Mouse (Mus musculus) heart, embryonic 10.5 days (tissue): Measurements from ENCODE around the gene Fsd2. TPM values are rescaled to one million over a fixed set of nuclear protein-coding genes. Genes with fewer than 3 reads are reported as not detected.

ENCODE experiments used
- DNase-seq: peaks from one replicate; pipeline ENCODE4 v3.0.0-alpha.2; 2017; ENCODE audit warnings: low spot score
- H3K27ac ChIP-seq: fragments of 300-500 bp; sonication (generic); 2 replicates; pipeline ENCODE4 v1.5.1; 2016; ENCODE audit warnings: mild to moderate bottlenecking
- H3K27me3 ChIP-seq: fragments of 300-500 bp; sonication (generic); 2 replicates; pipeline ENCODE4 v1.6.1; 2016; ENCODE audit warnings: mild to moderate bottlenecking; ENCODE audit not compliant: poor library complexity, insufficient read depth, severe bottlenecking
- H3K36me3 ChIP-seq: fragments of 300-500 bp; sonication (generic); 2 replicates; pipeline ENCODE4 v1.6.1; 2016; ENCODE audit warnings: mild to moderate bottlenecking, moderate library complexity
- H3K4me1 ChIP-seq: fragments of 300-500 bp; sonication (generic); 2 replicates; pipeline ENCODE4 v1.6.1; 2016; ENCODE audit warnings: mild to moderate bottlenecking
- H3K4me3 ChIP-seq: fragments of 300-500 bp; sonication (generic); 2 replicates; pipeline ENCODE4 v1.5.1; 2016; ENCODE audit warnings: mild to moderate bottlenecking, moderate library complexity
- H3K9me3 ChIP-seq: fragments of 300-500 bp; sonication (generic); 2 replicates; pipeline ENCODE4 v1.6.1; 2016; ENCODE audit warnings: mild to moderate bottlenecking, moderate library complexity
- WGBS: fragments of 180-500 bp; shearing (Covaris S2); methylation state at CpG from one replicate; pipeline ENCODE4 v1.1.7; 2016; 5-methylcytosine and 5-hydroxymethylcytosine counted together
- polyA plus RNA-seq: library from polyadenylated mRNA; unstranded; fragments of >200 nt; fragmentation: Nextera tagmentation; extraction: Ambion mirVana; gene quantifications from 2 replicates; pipeline ENCODE4 v1.2.1, GENCODE M21; 2016

Gene Fsd2
- polyA plus RNA-seq, 1 experiment from 2014 or later: 39.8 TPM

DNA sequence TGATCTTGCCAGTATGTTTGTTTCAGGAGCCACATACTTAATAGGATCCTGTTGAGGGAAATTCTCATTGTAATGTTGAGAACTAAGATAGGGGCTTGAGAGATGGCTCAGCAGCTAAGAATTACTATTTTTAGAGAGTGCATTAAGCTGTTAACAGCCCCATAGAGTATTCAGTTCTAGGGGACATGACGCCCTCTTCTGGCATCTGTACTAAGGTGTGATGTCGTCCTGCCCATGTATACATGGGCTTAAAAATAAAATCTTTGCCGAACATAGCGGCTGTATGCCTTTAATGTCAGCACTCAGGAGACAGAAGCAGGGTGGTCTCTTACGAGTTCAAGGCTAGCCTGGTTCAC, 4.0 kb upstream of the Fsd2 start:
- Histone ChIP-seq H3K27ac (peak overlapping the region; percentile 95; the same call in 1 of the 2 replicates), H3K4me3 (peak overlapping the region; percentile 92), H3K27me3 (no peaks in the 10 kb centered on the region), H3K36me3 (peaks cover 7% of the 10 kb centered on the region; the same call in 1 of the 2 replicates), H3K4me1 (peaks cover 20% of the 10 kb centered on the region), H3K9me3 (no peaks in the 10 kb centered on the region)
- no peak for DNase-seq
- 4% methylated on average over 5 of the region's 5 CpGs for WGBS

DNA sequence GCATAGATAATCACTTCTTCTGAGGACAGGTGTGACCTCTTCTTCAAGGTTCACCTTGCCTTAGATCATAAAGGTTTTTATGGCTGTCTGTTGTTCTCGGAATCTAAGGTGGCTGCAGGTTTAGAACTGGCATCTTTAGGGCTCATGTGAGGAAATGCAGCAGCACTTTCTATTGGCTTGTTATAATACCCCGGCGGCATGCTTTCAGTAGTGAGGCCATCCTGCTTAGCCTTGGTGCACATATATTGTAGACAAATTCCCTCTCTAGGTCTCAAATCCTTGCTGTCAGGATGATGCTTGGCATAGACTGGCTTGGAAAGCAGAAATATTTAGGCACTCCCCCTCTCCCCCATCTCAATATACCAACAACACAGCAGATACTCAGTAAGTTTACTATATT, 3.5 kb upstream of the Fsd2 start:
- Histone ChIP-seq H3K27ac (peak overlapping the region; percentile 95; the same call in 1 of the 2 replicates), H3K4me1 (peaks cover 23% of the 10 kb centered on the region), H3K4me3 (peak overlapping the region; percentile 92; the same call in 1 of the 2 replicates), H3K36me3 (0 out of 2 replicates have a peak, but pooled peaks cover 4% of the 10 kb centered on the region), H3K9me3 (no peaks in the 10 kb centered on the region), H3K27me3 (no peaks in the 10 kb centered on the region)
- 85% methylated on average over 3 of the region's 3 CpGs for WGBS
- peak; percentile 56 for DNase-seq

DNA sequence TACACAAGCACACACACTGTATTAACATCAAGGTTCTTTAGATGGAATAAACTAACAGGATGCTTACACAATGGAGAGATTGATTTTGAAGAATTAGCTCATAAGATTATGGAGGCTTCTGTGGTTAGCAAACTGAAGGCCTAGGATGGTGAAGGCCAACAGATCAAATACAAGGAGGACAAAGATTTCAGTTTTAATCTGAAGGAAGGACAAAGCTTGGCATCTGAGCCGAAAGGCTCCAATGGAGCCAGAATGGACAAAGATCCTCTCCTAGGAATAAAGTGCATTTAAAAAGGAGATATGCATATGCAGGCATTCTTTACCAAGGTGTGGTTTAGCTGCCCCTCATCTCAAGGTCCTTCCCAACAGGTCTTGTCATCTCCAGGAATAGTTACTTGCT, 3.1 kb upstream of the Fsd2 start:
- WGBS: 97% methylated on average over 1 of the region's 1 CpGs
- no peak overlapping the region for H3K4me3 ChIP-seq
- H3K36me3 ChIP-seq: 0 out of 2 replicates have a peak, but pooled peaks cover under 1% of the 10 kb centered on the region
- peaks cover 24% of the 10 kb centered on the region for H3K4me1 ChIP-seq
- H3K9me3 ChIP-seq: no peaks in the 10 kb centered on the region
- peak; percentile 1 for DNase-seq
- no peaks in the 10 kb centered on the region for H3K27me3 ChIP-seq
- H3K27ac ChIP-seq: peak overlapping the region; percentile 29; the same call in 1 of the 2 replicates

DNA sequence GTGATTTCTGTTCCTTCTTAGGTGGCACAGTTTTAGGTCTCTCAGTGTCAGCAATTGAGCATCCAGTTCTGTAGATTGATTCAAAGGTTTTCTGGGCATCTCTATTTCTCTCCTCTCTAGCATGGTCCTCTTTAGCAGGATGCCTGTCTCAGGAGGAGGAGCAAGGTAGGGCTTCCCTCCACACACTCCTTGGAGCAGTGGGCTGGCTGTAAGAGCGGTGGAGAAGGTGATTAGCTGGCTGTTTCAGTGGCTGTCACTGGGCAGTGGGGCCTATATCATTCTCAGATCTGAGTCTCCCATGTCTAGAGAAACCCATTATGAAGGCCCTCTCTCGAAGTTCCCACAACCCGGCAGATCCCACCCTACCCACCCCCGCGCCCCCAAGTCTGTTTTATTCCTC, 652 bp upstream of the Fsd2 start:
- Histone ChIP-seq H3K4me1 (peaks cover 37% of the 10 kb centered on the region), H3K27me3 (no peaks in the 10 kb centered on the region), H3K36me3 (no peaks in the 10 kb centered on the region), H3K9me3 (no peaks in the 10 kb centered on the region), H3K27ac (peak overlapping the region; percentile 90), H3K4me3 (peak overlapping the region; percentile 57; the same call in 1 of the 2 replicates)
- peak; percentile 75 for DNase-seq
- 78% methylated on average over 5 of the region's 5 CpGs for WGBS

DNA sequence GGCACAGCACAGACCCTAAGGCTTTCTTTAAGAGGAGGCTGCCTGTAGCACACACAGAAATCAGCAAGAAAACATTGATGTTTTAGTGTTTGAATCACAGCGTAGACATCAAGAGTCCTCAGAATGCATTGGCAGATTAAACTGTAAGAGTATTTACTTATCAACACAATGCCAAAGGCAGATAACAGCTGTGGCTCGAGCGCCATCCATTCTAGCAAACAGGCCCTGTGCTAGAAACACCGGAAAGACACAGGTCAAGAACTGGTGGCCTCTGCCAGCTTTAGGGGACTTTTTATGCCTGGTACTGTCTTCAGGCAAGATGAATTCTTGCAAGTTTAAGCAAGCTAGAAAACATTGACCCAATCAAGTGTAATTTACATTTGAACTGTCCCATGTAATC, 412 bp downstream of the Fsd2 start:
- Histone ChIP-seq H3K9me3 (no peaks in the 10 kb centered on the region), H3K4me3 (peak overlapping the region; percentile 57), H3K27ac (peak overlapping the region; percentile 90), H3K4me1 (peaks cover 37% of the 10 kb centered on the region), H3K36me3 (no peaks in the 10 kb centered on the region), H3K27me3 (no peaks in the 10 kb centered on the region)
- 36% methylated on average over 4 of the region's 4 CpGs for WGBS
- DNase-seq: peak; percentile 73

DNA sequence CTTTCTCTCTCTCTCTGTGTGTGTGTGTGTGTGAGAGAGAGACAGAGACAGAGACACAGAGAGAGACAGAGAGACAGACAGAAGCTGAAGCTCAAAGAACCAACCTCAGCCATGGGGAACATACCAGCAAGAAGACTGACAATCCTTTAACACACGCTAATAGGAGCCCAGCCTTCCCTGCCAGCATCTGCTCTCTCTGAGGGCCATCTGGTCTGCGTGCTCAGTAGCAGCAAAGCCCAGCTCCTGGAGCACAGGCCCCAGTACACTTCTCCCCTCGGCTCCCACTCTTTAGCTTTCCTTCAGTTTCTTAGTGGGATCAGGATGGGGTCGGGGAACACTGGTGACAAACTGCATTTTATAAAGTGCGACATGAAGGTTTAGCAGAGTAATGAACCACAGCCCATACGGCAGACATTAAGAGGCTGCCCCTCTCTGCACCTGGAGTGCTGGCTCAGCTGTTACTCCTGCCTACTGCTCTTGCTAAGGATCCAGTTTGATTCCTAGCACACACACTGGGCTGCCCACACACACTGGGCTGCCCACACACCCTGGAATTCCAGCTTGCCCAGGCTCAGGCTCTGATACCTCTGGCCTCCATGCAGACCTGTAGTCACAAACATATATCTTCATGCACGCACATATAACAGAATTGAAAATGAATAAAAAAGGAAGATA, 1.2 kb downstream of the Fsd2 start:
- H3K4me3 ChIP-seq: peak overlapping the region; percentile 57
- no peaks in the 10 kb centered on the region for H3K9me3 ChIP-seq
- peaks cover 39% of the 10 kb centered on the region for H3K4me1 ChIP-seq
- no peaks in the 10 kb centered on the region for H3K27me3 ChIP-seq
- WGBS: 51% methylated on average over 7 of the region's 7 CpGs
- H3K27ac ChIP-seq: peak overlapping the region; percentile 90
- DNase-seq: peak; percentile 72
- no peaks in the 10 kb centered on the region for H3K36me3 ChIP-seq

DNA sequence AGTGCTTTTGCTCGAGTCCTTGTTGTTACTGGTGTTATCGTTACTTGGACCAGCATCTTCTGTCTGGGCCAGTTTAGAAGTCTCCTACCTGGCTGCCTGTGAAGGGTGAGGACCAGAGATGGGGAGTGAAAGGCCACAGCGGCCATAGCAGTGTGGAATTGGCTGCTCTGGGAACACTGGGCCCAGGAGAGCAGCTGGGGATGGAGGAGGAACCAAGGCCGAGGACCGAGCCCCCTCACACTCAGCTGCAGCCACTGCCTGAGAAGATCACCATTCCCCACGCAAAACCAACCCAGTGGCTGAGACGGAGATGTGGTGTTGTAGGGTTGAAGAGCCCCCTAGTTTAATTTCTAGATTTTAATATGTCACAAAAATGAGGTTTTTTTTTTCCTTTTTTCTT, 2.0 kb downstream of the Fsd2 start:
- peak; percentile 68 for DNase-seq
- no peaks in the 10 kb centered on the region for H3K27me3 ChIP-seq
- H3K27ac ChIP-seq: peak overlapping the region; percentile 90
- H3K4me3 ChIP-seq: peak overlapping the region; percentile 57
- peaks cover 47% of the 10 kb centered on the region for H3K4me1 ChIP-seq
- no peaks in the 10 kb centered on the region for H3K9me3 ChIP-seq
- WGBS: 76% methylated on average over 7 of the region's 7 CpGs
- H3K36me3 ChIP-seq: peaks cover 4% of the 10 kb centered on the region

DNA sequence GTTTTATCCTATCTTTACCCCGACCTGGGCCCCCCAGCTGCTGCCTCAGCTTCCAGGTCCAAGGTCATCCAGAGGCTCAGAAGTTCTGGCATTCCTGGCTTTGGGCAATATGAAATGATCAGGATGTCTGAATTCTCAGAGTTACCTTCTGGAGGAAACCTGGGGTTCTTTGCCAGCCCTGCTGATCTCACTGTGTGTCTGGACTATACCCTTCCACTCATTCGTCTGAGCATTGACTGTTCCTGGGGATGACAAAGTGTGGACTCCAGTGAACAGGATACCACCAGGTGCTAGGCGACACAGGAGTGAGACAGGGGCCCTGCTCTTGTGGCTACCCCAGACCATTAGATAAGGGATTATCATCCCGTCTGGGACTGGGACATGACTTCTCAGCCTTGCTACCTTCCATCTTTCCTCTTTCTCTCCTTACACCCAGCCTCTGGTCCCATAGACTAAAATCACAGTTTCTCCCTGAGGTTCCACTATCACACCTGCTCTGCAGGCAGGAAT, 3.2 kb downstream of the Fsd2 start:
- Histone ChIP-seq H3K4me3 (peak overlapping the region; percentile 57), H3K27ac (peak overlapping the region; percentile 53), H3K4me1 (peaks cover 51% of the 10 kb centered on the region), H3K9me3 (no peaks in the 10 kb centered on the region), H3K27me3 (no peaks in the 10 kb centered on the region), H3K36me3 (peaks cover 15% of the 10 kb centered on the region)
- WGBS: 38% methylated on average over 4 of the region's 4 CpGs
- peak; percentile 67 for DNase-seq

DNA sequence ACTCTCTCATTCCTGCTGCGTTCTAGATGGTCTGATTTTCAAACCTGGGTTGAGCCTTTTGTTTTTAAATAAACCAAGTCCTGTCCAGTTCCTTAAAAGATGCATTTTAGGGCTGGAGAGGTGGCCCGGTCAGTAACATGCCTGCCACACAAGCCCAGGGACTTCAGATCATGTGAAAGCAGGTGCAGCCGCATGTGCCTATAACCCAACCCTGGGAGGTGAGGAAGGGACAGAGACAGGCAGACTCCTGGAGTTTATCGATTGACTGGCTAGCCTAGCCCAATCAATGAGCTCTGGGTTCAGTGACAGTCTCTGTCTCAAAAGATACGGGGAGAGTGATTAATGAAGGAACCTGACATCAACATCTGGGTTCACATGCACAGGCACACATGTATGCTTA, 5.5 kb downstream of the Fsd2 start:
- Histone ChIP-seq H3K4me1 (peaks cover 36% of the 10 kb centered on the region), H3K27ac (no peak overlapping the region), H3K9me3 (no peaks in the 10 kb centered on the region), H3K36me3 (peaks cover 25% of the 10 kb centered on the region), H3K27me3 (no peaks in the 10 kb centered on the region), H3K4me3 (no peak overlapping the region)
- WGBS: 79% methylated on average over 5 of the region's 5 CpGs
- DNase-seq: peak; percentile 58

DNA sequence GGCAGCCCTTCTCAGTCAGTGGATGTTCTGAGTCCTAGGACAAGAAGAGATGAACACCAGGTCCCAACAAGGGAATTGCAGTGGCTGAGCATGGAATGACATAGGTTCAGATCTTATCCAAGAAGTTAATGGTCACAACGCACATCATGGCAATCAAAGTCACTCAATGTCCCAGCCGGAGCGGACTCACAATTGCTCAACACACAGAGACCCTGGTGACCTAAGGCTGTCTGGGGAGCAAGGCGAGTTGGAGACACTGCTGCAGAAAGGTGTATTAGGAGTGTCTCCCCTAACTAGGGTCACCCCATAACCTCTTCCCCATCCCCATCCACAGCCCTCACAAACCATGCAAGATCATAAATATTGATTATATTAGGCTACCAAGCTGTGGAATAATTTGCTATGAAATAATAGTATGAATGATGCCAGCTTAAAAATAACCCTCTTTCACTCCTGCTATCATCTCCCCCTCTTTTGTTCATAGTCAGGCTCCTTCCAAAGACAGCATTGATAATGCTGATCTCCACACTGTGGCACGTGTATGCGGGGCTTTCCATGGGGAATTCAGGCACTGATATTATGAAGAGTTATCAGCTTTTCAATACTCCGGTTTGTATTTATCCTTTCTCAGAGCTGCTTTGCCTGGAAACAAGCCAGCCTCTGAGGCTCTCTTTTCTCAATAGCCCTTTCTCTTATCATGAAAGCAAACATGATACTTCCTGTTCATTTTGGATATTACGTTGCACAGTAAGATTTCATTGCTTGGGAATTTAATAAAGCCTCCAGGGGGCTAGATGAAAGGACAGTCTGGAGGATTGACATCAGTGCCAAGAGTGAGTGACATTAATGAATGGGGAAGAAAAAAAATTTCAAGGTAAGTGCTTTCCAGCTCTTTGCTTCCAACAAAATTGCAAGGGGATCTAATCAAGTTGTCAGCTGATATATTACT, 6.4 kb downstream of the Fsd2 start:
- peak; percentile 41 for DNase-seq
- H3K27me3 ChIP-seq: no peaks in the 10 kb centered on the region
- H3K4me1 ChIP-seq: peaks cover 34% of the 10 kb centered on the region
- H3K9me3 ChIP-seq: no peaks in the 10 kb centered on the region
- WGBS: 67% methylated on average over 8 of the region's 8 CpGs
- no peak overlapping the region for H3K4me3 ChIP-seq
- no peak overlapping the region for H3K27ac ChIP-seq
- H3K36me3 ChIP-seq: peaks cover 28% of the 10 kb centered on the region

DNA sequence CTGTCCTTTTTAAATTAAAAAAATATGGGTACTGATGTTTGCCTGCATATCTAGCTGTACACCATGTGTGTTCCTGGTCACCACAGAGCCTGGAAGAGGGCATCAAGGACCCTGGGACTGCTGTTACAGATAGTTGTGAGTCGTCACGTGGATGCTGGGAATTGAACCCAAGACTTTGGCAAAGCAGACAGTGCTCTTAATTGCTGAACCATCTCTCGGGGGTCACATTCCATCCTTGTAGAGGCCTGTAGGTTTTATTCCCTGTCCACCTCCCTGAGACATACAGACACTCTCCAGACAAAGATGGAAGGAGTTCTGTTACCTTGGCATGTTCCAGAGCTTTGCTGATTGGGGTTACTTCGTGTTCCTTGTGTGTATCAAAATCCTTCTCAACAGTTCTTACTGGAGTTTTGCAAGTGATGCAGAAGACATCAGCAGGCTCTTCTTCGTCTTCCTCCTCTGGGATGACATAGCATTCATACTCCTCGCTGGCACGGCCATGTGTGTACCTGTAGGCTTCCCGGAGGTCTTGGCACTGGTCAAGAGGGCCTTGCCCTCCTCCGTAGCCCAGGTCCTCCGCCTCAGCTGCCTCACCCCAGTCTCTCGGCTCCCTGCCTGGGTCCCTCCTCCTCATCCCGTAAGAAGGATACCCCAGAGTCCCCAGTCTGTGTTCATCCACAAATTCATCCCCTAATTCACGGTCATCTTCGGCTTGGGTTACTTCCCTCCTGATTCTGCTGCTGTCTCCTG, 7.3 kb downstream of the Fsd2 start:
- Histone ChIP-seq H3K4me3 (no peak overlapping the region), H3K9me3 (no peaks in the 10 kb centered on the region), H3K27ac (no peak overlapping the region), H3K27me3 (no peaks in the 10 kb centered on the region), H3K36me3 (peaks cover 32% of the 10 kb centered on the region), H3K4me1 (peaks cover 28% of the 10 kb centered on the region)
- WGBS: 83% methylated on average over 14 of the region's 14 CpGs
- peak; percentile 77 for DNase-seq

DNA sequence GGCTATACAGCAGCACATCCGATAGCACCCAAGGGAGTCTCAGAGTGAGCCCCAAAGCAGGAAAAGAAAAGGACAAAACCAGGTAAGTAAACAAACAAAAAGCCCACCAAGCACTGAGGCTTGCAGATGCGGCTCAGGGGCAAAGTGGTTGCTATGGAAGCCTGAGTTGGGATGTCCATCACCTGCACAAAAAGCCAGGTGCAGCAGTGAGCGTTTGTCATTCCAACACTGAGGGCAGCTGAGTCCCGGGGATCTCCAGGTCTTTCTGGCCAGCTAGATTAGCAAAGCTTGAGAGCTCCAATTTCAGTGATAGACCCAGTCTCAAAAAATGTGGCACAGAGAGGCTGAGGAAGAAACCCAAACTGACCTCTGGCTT, 8.8 kb downstream of the Fsd2 start:
- no peaks in the 10 kb centered on the region for H3K9me3 ChIP-seq
- no peak overlapping the region for H3K27ac ChIP-seq
- WGBS: 68% methylated on average over 4 of the region's 4 CpGs
- DNase-seq: peak; percentile 61
- H3K4me3 ChIP-seq: no peak overlapping the region
- peaks cover 13% of the 10 kb centered on the region; the same call in 1 of the 2 replicates for H3K4me1 ChIP-seq
- H3K27me3 ChIP-seq: no peaks in the 10 kb centered on the region
- peaks cover 46% of the 10 kb centered on the region for H3K36me3 ChIP-seq
